Mouse (Mus musculus): ENCODE data around the gene Gli3. TPM values are rescaled to one million over a fixed set of nuclear protein-coding genes. Genes with fewer than 3 reads are reported as not detected.

The Gli3 gene
- polyA plus RNA-seq, 1 experiment = 0.11 TPM

DNA sequence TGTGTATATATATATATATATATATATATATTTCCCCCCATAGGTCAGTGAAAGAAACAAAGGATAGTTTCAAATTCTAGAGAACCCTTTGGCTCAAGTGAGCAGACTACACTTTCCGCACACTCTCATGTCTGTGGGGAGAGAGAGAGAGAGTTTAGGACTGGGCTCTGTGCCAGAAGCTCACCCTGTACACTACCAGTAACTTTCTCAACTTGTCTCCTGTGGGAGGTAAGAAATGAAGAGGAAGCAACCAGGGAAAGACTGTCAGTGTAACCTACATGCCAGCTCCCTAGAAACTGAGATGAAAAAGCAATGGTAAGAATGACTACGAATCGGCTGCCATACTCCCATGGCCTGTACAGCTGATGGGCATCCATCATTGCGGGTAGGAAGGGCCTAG is 235.2 kb downstream of the Gli3 start:
- H3K27ac ChIP-seq (ENCODE audit: insufficient read depth, low read depth, low read length) = no peak overlapping the region
- no peak overlapping the region for H3K4me3 ChIP-seq (ENCODE audit: insufficient read depth, low read length)
- H3K4me1 ChIP-seq (ENCODE audit: control insufficient read depth, insufficient read depth, low read length) = no peaks in the 10 kb centered on the region
- no peak for TF ChIP-seq CTCF (IDR thresholded peaks at IDR 0.05; ENCODE audit: low read depth, low read length)
- no peak for TF ChIP-seq POLR2A (IDR thresholded peaks at IDR 0.05; ENCODE audit: borderline replicate concordance, low read depth, low read length)

DNA sequence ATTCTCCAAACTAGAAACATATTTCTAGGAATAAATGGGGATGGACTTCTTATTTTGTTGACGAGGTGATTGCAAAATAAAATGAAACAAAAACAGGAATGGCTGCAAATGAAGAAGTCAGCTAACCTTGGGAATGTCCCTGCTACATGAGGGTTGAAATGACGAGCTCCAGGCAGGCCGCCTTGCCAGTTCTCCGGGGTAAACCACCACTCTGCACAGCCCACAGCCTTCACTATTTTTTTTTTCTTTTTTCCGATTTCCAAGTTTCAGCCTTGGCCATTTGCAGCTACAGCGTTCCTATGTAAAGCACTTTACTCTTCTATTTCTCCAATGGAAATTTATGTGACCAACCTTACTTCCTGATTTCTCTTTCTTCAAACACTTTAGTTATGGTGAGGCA is 236.1 kb downstream of the Gli3 start:
- TF ChIP-seq POLR2A (IDR thresholded peaks at IDR 0.05; ENCODE audit: borderline replicate concordance, low read depth, low read length) (no peak), CTCF (IDR thresholded peaks at IDR 0.05; ENCODE audit: low read depth, low read length) (no peak)
- Histone ChIP-seq H3K27ac (ENCODE audit: insufficient read depth, low read depth, low read length) (no peak overlapping the region), H3K4me1 (ENCODE audit: control insufficient read depth, insufficient read depth, low read length) (no peaks in the 10 kb centered on the region), H3K4me3 (ENCODE audit: insufficient read depth, low read length) (no peak overlapping the region)

DNA sequence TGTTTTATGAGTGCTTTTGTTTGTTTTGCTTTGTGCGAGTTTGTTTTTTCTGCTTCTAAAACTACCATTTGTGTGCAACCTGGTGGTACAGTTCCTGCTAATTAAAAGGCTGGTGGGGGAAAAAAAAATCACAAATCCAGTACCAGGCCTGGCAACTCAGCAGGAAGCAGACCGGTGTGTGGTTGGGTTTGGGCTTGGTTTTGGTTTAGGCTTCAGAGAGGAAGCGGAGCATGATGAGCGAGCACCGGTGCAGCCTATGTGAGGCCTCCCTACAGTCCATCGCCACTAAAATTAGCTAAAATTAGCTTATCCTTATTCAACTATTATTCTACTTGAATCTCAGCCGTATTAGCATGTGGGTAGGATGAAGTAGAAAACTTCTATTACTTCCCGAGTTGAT is 241.6 kb downstream of the Gli3 start:
- no peak overlapping the region for H3K4me3 ChIP-seq (ENCODE audit: insufficient read depth, low read length)
- no peak for TF ChIP-seq CTCF (IDR thresholded peaks at IDR 0.05; ENCODE audit: low read depth, low read length)
- no peak for TF ChIP-seq POLR2A (IDR thresholded peaks at IDR 0.05; ENCODE audit: borderline replicate concordance, low read depth, low read length)
- no peak overlapping the region for H3K27ac ChIP-seq (ENCODE audit: insufficient read depth, low read depth, low read length)
- no peaks in the 10 kb centered on the region for H3K4me1 ChIP-seq (ENCODE audit: control insufficient read depth, insufficient read depth, low read length)

DNA sequence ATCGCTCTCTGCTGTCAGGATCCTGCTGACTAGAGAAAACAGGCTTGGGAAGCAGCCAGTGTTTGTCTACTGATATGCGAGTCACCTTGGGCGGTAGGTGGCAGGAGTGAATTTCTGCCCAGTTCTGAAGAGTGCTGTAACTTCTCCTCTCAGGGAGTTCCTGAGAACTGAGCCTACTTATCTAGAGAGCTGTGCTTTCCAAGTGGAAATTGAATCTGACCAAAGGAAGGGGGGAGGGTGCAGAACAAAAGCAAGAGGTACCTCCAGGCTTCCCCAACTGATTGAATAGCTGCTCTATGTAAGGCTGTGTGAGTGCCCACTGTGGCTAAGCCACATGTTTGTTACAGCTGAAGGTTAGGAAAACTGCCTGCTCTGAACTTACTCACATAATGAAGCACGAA is 244.4 kb downstream of the Gli3 start:
- H3K4me3 ChIP-seq (ENCODE audit: insufficient read depth, low read length) = no peak overlapping the region
- no peaks in the 10 kb centered on the region for H3K4me1 ChIP-seq (ENCODE audit: control insufficient read depth, insufficient read depth, low read length)
- TF ChIP-seq CTCF (IDR thresholded peaks at IDR 0.05; ENCODE audit: low read depth, low read length) (no peak), POLR2A (IDR thresholded peaks at IDR 0.05; ENCODE audit: borderline replicate concordance, low read depth, low read length) (no peak)
- no peak overlapping the region for H3K27ac ChIP-seq (ENCODE audit: insufficient read depth, low read depth, low read length)

DNA sequence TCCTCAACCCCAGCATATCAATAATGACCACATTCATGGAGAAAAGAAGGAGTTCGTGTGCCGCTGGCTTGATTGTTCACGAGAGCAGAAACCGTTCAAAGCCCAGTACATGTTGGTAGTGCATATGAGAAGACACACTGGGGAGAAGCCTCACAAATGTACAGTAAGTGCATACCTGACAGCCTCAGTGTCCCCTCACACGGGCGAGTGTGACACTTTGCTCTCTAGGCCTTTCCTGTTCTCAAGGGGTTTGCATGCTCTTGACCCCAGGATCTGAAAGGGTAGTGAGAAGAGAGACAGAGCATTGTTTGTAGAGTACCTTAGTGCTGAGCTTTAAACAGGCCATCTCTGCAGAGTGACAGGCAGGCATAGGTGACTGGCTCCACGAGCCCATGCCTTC is 250.5 kb downstream of the Gli3 start:
- TF ChIP-seq POLR2A (IDR thresholded peaks at IDR 0.05; ENCODE audit: borderline replicate concordance, low read depth, low read length) = no peak
- TF ChIP-seq CTCF (IDR thresholded peaks at IDR 0.05; ENCODE audit: low read depth, low read length) = no peak
- Histone ChIP-seq H3K4me3 (ENCODE audit: insufficient read depth, low read length) (no peak overlapping the region), H3K27ac (ENCODE audit: insufficient read depth, low read depth, low read length) (no peak overlapping the region), H3K4me1 (ENCODE audit: control insufficient read depth, insufficient read depth, low read length) (no peaks in the 10 kb centered on the region)

DNA sequence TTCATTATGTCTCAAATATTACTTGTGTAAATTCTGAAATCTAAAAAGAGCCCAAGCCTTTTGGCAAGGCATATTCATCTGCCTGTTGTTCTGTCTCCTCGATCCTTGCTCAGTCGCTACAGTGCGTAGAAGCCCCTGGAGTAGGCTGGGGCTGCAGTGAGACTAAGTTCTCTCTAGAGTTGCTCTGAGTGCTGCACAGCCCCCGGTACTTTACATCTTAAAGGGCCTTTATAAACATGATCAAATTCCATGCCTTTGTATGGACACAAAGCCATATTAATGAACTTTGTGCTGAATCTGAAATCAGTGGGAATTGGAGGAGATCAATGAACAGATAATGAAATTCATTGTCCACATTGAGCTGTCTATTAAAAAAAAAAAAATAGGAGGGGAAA is 251.3 kb downstream of the Gli3 start:
- H3K4me1 ChIP-seq (ENCODE audit: control insufficient read depth, insufficient read depth, low read length) = no peaks in the 10 kb centered on the region
- no peak overlapping the region for H3K27ac ChIP-seq (ENCODE audit: insufficient read depth, low read depth, low read length)
- TF ChIP-seq POLR2A (IDR thresholded peaks at IDR 0.05; ENCODE audit: borderline replicate concordance, low read depth, low read length) = no peak
- TF ChIP-seq CTCF (IDR thresholded peaks at IDR 0.05; ENCODE audit: low read depth, low read length) = no peak
- no peak overlapping the region for H3K4me3 ChIP-seq (ENCODE audit: insufficient read depth, low read length)

DNA sequence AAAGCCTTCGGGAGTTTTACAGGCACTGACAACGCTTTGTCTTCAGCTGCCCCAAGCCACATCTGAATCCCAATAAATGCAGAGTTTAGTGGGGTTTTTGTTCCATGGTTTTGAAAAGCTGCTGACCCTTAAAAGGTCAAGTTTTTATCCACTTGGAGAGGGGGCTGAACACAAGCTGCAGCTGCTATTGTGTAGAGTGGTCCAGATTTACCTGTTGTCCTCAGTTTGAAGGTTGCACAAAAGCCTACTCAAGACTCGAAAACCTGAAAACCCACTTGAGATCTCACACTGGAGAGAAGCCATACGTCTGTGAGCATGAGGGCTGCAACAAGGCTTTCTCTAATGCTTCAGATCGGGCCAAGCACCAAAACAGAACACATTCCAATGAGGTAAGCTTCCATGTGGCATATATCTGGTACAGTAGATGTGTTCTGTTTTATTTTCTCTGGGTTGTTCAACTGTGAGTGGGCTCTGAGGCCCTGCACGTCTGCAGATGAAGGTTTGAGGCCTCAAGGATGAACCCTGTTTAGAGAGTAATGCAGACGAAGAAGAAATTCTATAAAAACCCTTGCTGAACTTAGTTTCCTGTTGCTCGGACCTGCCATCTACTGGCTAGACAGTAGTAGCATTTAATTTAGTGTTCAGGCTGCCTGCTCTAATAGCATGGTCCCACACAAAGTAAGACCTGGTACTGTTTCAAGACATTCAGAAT is 251.8 kb downstream of the Gli3 start:
- Histone ChIP-seq H3K4me1 (ENCODE audit: control insufficient read depth, insufficient read depth, low read length) (no peaks in the 10 kb centered on the region), H3K4me3 (ENCODE audit: insufficient read depth, low read length) (no peak overlapping the region), H3K27ac (ENCODE audit: insufficient read depth, low read depth, low read length) (no peak overlapping the region)
- no peak for TF ChIP-seq CTCF (IDR thresholded peaks at IDR 0.05; ENCODE audit: low read depth, low read length)
- no peak for TF ChIP-seq POLR2A (IDR thresholded peaks at IDR 0.05; ENCODE audit: borderline replicate concordance, low read depth, low read length)

DNA sequence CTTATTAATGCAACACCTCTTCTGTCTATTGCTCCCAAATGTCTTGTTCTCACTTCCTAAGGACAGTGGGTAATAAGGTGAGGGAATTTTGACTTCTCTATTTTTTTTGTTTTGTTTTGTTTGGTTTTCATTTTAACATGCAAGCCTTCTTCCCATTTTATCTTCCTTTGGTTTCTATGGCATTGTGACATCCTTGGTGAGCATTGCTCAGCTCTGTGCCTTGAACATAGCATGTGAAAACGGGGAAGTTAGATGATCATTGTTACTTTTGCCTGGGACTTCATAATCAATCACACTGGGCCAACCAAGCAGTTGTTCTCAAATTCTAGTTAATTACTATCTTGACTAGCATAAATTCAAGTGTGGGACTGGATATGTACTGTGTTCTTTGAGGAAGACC is 258.4 kb downstream of the Gli3 start:
- H3K4me1 ChIP-seq (ENCODE audit: control insufficient read depth, insufficient read depth, low read length) = no peaks in the 10 kb centered on the region
- no peak overlapping the region for H3K4me3 ChIP-seq (ENCODE audit: insufficient read depth, low read length)
- H3K27ac ChIP-seq (ENCODE audit: insufficient read depth, low read depth, low read length) = no peak overlapping the region
- no peak for TF ChIP-seq CTCF (IDR thresholded peaks at IDR 0.05; ENCODE audit: low read depth, low read length)
- TF ChIP-seq POLR2A (IDR thresholded peaks at IDR 0.05; ENCODE audit: borderline replicate concordance, low read depth, low read length) = no peak

DNA sequence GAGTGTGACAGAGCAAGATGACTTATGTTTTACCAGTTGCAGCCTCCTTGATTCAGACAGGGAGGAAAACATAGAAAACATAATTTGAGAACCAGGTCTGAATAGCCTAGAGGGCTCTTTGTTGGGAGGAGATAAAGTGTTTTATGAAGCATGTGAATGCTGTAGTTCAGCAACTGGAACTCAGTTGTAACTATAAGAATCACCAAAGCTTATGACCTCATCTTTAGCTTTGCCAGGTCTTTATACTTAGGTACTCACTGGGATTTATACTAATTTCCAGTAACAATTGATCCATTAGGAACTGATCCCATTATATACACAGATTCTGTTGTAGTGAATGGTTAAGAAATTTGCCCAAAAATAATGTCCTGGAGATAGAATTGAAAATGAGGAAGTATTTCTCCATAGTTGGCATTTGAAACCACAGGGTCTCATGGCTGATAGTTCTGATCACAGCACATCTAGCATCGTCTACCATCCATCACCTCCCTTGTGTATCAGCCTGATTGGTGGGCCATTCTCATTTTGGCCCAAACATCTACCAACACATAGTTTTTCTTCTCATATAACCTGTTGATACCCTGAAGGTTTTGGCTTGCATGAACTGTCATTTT is 259.8 kb downstream of the Gli3 start:
- no peak overlapping the region for H3K4me3 ChIP-seq (ENCODE audit: insufficient read depth, low read length)
- H3K27ac ChIP-seq (ENCODE audit: insufficient read depth, low read depth, low read length) = no peak overlapping the region
- no peaks in the 10 kb centered on the region for H3K4me1 ChIP-seq (ENCODE audit: control insufficient read depth, insufficient read depth, low read length)
- TF ChIP-seq POLR2A (IDR thresholded peaks at IDR 0.05; ENCODE audit: borderline replicate concordance, low read depth, low read length) (no peak), CTCF (IDR thresholded peaks at IDR 0.05; ENCODE audit: low read depth, low read length) (no peak)

DNA sequence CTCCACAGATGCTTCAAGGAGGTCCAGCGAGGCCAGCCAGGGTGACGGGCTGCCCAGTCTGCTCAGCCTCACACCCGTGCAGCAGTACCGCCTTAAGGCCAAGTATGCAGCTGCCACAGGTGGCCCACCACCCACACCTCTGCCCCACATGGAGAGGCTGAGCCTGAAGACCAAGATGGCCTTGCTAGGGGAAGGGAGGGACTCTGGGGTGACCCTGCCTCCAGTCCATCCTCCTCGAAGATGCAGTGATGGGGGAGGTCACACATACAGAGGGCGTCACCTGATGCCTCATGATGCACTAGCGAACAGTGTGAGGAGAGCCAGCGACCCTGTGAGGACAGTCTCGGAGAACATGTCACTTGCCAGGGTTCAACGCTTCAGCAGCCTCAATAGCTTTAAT is 261.7 kb downstream of the Gli3 start:
- Histone ChIP-seq H3K4me1 (ENCODE audit: control insufficient read depth, insufficient read depth, low read length) (no peaks in the 10 kb centered on the region), H3K4me3 (ENCODE audit: insufficient read depth, low read length) (no peak overlapping the region), H3K27ac (ENCODE audit: insufficient read depth, low read depth, low read length) (no peak overlapping the region)
- TF ChIP-seq POLR2A (IDR thresholded peaks at IDR 0.05; ENCODE audit: borderline replicate concordance, low read depth, low read length) = no peak
- no peak for TF ChIP-seq CTCF (IDR thresholded peaks at IDR 0.05; ENCODE audit: low read depth, low read length)

Data from bone marrow macrophage, adult 2 months (primary cell).